Mouse (Mus musculus) splenic B cell, adult 2 months (primary cell): ENCODE results near the gene H1f0.
A peak's percentile ranks its signal among the peaks of the same experiment; 100 is the strongest.

Experiments
- DNase-seq: peaks from one replicate; pipeline ENCODE4 v3.0.0-alpha.2; 2011; ENCODE audit warnings: low read depth, low spot score
- H3K27me3 ChIP-seq: 2 replicates; pipeline ENCODE4 v1.6.1; 2012; ENCODE audit warnings: mild to moderate bottlenecking, low read length, moderate library complexity, mixed read lengths; ENCODE audit not compliant: control insufficient read depth, poor library complexity, insufficient read depth, severe bottlenecking
- H3K36me3 ChIP-seq: 2 replicates; pipeline ENCODE4 v1.6.1; 2012; ENCODE audit warnings: mild to moderate bottlenecking, low read length, moderate library complexity, mixed read lengths; ENCODE audit not compliant: control insufficient read depth, poor library complexity, insufficient read depth, severe bottlenecking

Gene H1f0

GRCm38 (mm10) chr15:79028237-79028738 lies at the start of gene H1f0:
H1f0 (plus strand) TSS chr15:79028450.
- Histone ChIP-seq H3K36me3 (no peaks in the 10 kb centered on the region), H3K27me3 (no peaks in the 10 kb centered on the region)
- DNase-seq = peak; percentile 63

GRCm38 (mm10) chr15:78978875-78979274 lies 49.4 kb upstream of the H1f0 start:
- Histone ChIP-seq H3K36me3 (no peaks in the 10 kb centered on the region), H3K27me3 (no peaks in the 10 kb centered on the region)
- DNase-seq = no peak

- Histone ChIP-seq H3K36me3 (no peaks in the 10 kb centered on the region), H3K27me3 (no peaks in the 10 kb centered on the region)
- DNase-seq = no peak
Observed at GRCm38 (mm10) chr15:78980084-78980483, 48.2 kb upstream of the H1f0 start.

- Histone ChIP-seq H3K27me3 (no peaks in the 10 kb centered on the region), H3K36me3 (no peaks in the 10 kb centered on the region)
- DNase-seq = peak; percentile 93
Observed at GRCm38 (mm10) chr15:78982658-78983435, 45.4 kb upstream of the H1f0 start.

- Histone ChIP-seq H3K36me3 (no peaks in the 10 kb centered on the region), H3K27me3 (no peaks in the 10 kb centered on the region)
- DNase-seq = peak; percentile 78
Observed at GRCm38 (mm10) chr15:78983436-78984285, 44.6 kb upstream of the H1f0 start.

- DNase-seq = no peak
- H3K27me3 ChIP-seq = no peaks in the 10 kb centered on the region
Observed at GRCm38 (mm10) chr15:78984286-78984778, 43.9 kb upstream of the H1f0 start.

GRCm38 (mm10) chr15:78986536-78987220 lies 41.6 kb upstream of the H1f0 start:
- no peak for DNase-seq
- Histone ChIP-seq H3K36me3 (peaks cover 1% of the 10 kb centered on the region; the same call in 1 of the 2 replicates), H3K27me3 (no peaks in the 10 kb centered on the region)

More at GRCm38 (mm10) chr15:78984286-78984778, 43.9 kb upstream of the H1f0 start:
- H3K36me3 ChIP-seq = no peaks in the 10 kb centered on the region

GRCm38 (mm10) chr15:78988499-78988971 lies 39.7 kb upstream of the H1f0 start:
- Histone ChIP-seq H3K27me3 (no peaks in the 10 kb centered on the region), H3K36me3 (peaks cover 11% of the 10 kb centered on the region)
- no peak for DNase-seq

- no peak for DNase-seq
- H3K36me3 ChIP-seq = peaks cover 15% of the 10 kb centered on the region
Observed at GRCm38 (mm10) chr15:78989152-78990092, 38.8 kb upstream of the H1f0 start.

GRCm38 (mm10) chr15:78990093-78990463 lies 38.2 kb upstream of the H1f0 start:
- Histone ChIP-seq H3K36me3 (peaks cover 16% of the 10 kb centered on the region), H3K27me3 (no peaks in the 10 kb centered on the region)
- no peak for DNase-seq

More at GRCm38 (mm10) chr15:78989152-78990092, 38.8 kb upstream of the H1f0 start:
- no peaks in the 10 kb centered on the region for H3K27me3 ChIP-seq

- H3K27me3 ChIP-seq = no peaks in the 10 kb centered on the region
- H3K36me3 ChIP-seq = peaks cover 16% of the 10 kb centered on the region
- no peak for DNase-seq
Observed at GRCm38 (mm10) chr15:78990970-78991525, 37.2 kb upstream of the H1f0 start.

- no peak for DNase-seq
Observed at GRCm38 (mm10) chr15:78992235-78992634, 36.0 kb upstream of the H1f0 start.

GRCm38 (mm10) chr15:78992925-78993324 lies 35.3 kb upstream of the H1f0 start:
- no peak for DNase-seq
- Histone ChIP-seq H3K27me3 (no peaks in the 10 kb centered on the region), H3K36me3 (peaks cover 16% of the 10 kb centered on the region)

More at GRCm38 (mm10) chr15:78992235-78992634, 36.0 kb upstream of the H1f0 start:
- H3K36me3 ChIP-seq = peaks cover 16% of the 10 kb centered on the region
- no peaks in the 10 kb centered on the region for H3K27me3 ChIP-seq
